Mouse (Mus musculus) intestine, embryonic 14.5 days (tissue): ENCODE measurements around the gene Rnf207. TPM values are rescaled to one million over a fixed set of nuclear protein-coding genes. Genes with fewer than 3 reads are reported as not detected.

ENCODE experiments used
- ATAC-seq: fragments of 200-750 bp; cut with Nextera tagmentation; replicated peaks from 2 replicates; pipeline ENCODE4 v1.8.0; 2017; ENCODE audit warnings: low read depth, moderate number of reproducible peaks, moderate TSS enrichment, moderate library complexity; ENCODE audit not compliant: low FRiP score, low TSS enrichment
- DNase-seq: peaks from one replicate; pipeline ENCODE4 v3.0.0-alpha.2; 2018; ENCODE audit warnings: low spot score
- H3K27ac ChIP-seq: fragments of 300-500 bp; sonication (generic); 2 replicates; pipeline ENCODE4 v1.5.1; 2014; ENCODE audit warnings: low read depth, mild to moderate bottlenecking, control low read depth
- H3K27me3 ChIP-seq: fragments of 300-500 bp; sonication (generic); replicated peaks from 2 replicates; pipeline ENCODE4 v1.6.1; 2014; ENCODE audit warnings: low read length, control low read depth; ENCODE audit not compliant: control insufficient read depth, insufficient read depth
- H3K36me3 ChIP-seq: fragments of 300-500 bp; sonication (generic); 2 replicates; pipeline ENCODE4 v1.6.1; 2014; ENCODE audit warnings: low read length, control low read depth; ENCODE audit not compliant: control insufficient read depth, insufficient read depth
- H3K4me1 ChIP-seq: fragments of 300-500 bp; sonication (generic); replicated peaks from 2 replicates; pipeline ENCODE4 v1.6.1; 2014; ENCODE audit warnings: low read length, control low read depth, mixed read lengths; ENCODE audit not compliant: control insufficient read depth, insufficient read depth
- H3K4me2 ChIP-seq: fragments of 300-500 bp; sonication (generic); 2 replicates; pipeline ENCODE4 v1.6.1; 2014; ENCODE audit warnings: low read length
- H3K4me3 ChIP-seq: fragments of 300-500 bp; sonication (generic); 2 replicates; pipeline ENCODE4 v1.5.1; 2014; ENCODE audit warnings: low read depth, low read length, control low read depth, mixed read lengths
- H3K9ac ChIP-seq: fragments of 300-500 bp; sonication (generic); 2 replicates; pipeline ENCODE4 v1.6.1; 2014; ENCODE audit warnings: mild to moderate bottlenecking, low read length
- H3K9me3 ChIP-seq: fragments of 300-500 bp; sonication (generic); 2 replicates; pipeline ENCODE4 v1.6.1; 2016; ENCODE audit warnings: low read length, control low read depth; ENCODE audit not compliant: control insufficient read depth
- WGBS: fragments of 180-500 bp; shearing (Covaris S2); extraction: QIAGEN DNeasy Blood & Tissue Kit; methylation state at CpG from one replicate; pipeline ENCODE4 v1.1.7; 2014; 5-methylcytosine and 5-hydroxymethylcytosine counted together
- polyA plus RNA-seq: library from polyadenylated mRNA; unstranded; fragments of >200 nt; fragmentation: Nextera tagmentation; extraction: Ambion mirVana; gene quantifications from 2 replicates; pipeline ENCODE4 v1.2.1, GENCODE M21; 2014

The Rnf207 gene
- polyA plus RNA-seq, 1 experiment from 2014 or later, result 1.8 TPM

DNA sequence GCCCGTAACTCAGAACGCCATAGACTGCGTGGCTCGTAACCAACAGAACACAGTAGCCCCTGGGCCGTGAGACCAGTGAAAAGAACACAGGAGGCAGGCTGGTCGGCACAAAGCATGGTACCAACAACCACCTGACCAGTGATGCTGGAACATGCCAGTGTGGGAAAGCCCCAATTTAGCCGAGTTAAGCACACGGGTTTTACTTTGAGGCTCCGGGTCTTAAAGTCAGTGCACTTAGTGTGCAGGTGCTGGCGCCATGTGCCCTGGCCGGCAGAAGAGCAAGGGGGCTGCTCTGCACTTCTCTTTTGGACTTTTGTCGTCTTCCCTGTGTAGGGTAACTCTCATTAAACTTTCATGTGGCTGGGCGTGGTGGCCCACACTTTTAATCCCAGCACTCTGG, 48.8 kb downstream of the Rnf207 start:
- ATAC-seq (no peak), DNase-seq (no peak)
- H3K9ac ChIP-seq, result no peak overlapping the region
- H3K27ac ChIP-seq, result no peak overlapping the region
- no peaks in the 10 kb centered on the region for H3K9me3 ChIP-seq
- H3K27me3 ChIP-seq, result peaks cover 1% of the 10 kb centered on the region; the same call in 1 of the 2 replicates
- H3K4me3 ChIP-seq, result no peak overlapping the region
- H3K4me2 ChIP-seq, result no peak overlapping the region
- no peaks in the 10 kb centered on the region for H3K36me3 ChIP-seq
- WGBS, result 90% methylated on average over 13 of the region's 13 CpGs
- H3K4me1 ChIP-seq, result peaks cover 20% of the 10 kb centered on the region

DNA sequence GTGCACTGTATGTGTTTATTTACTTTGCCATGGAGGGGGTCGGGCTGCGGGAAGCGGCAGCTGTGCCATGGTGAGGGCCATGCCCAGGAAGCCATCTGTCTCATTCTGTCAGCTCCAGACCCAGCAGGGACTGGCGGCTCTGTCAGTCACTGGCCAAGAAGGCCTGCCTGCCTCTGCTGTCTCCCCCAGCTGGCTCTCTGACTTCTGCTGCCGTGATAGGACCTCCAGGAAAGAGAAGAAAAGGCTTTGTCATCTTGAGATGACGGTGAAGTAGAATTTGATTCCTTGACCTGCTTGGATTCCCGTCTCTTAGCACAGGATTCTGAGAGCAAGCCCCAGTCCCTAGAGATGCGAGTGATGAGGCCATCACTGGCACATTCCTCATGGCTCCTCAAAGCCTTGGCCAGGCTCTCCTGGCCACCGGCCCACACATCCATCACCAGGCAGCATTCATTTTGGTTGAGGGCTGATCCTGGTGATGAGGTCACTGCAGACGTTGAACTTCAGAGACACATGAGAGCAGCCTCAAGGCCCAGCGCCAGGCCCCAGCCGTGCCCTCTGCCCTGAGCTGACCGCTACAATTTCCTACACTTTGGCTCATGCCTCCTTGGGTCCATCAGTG, 50.9 kb downstream of the Rnf207 start:
- no peak overlapping the region for H3K4me2 ChIP-seq

DNA sequence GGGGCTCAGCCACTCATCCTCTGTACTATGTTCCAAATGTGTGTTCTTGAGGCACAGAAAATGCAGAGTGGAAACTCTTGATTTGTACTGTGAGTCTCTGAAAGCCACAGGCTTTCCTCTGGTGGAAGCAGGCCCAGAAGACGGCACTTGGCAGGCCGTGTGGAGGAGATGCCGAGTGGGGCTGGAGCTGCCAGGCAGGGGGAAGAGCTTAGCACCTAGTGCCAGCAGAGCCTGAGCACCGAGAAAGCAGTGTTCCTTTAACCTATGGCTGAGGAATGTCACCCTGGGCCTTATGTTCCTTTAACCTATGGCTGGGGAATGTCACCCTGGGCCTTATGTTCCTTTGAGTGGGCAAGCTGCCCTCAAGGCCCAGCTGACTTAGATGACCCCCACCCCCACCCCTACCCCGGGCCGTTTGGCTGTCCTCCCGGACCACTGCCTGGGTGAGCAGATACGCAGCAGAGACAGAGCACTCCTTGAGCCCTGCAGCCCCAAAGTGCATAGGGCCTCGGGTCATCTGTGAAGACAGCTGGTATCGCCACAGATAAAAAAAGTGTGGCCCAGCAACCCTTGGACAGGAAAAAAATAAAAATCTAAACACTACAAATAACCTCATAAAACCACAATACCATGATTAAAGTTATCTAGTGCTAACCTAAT, 52.4 kb downstream of the Rnf207 start:
- no peaks in the 10 kb centered on the region for H3K4me1 ChIP-seq
- ATAC-seq, result no peak

More for the DNA sequence above, 50.9 kb downstream of the Rnf207 start:
- Histone ChIP-seq H3K36me3 (no peaks in the 10 kb centered on the region), H3K27me3 (no peaks in the 10 kb centered on the region), H3K27ac (no peak overlapping the region), H3K9me3 (no peaks in the 10 kb centered on the region), H3K4me3 (no peak overlapping the region), H3K9ac (no peak overlapping the region), H3K4me1 (peaks cover 5% of the 10 kb centered on the region)
- DNase-seq (no peak), ATAC-seq (no peak)
- WGBS, result 61% methylated on average over 13 of the region's 13 CpGs

DNA sequence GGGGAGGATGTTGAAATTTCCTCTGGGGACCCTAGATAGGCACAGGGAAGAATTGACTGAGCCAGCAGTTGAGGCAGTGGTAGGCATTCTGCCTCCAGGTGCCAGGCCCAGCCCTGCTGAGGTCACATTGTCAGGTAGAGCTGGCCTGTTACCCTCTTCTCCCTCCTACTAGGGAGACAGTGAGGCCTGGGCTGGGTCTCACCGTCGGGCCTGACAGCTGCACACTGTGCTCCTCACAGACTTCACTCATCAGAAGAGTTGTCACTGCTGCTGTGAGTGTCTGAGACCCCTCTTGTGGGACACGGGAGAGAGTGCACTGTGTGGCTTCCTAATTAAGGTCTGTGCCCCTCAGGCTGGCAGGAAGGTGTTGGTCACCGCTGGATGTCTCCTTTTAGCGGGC, 53.0 kb downstream of the Rnf207 start:
- Histone ChIP-seq H3K4me3 (no peak overlapping the region), H3K27ac (no peak overlapping the region), H3K9me3 (no peaks in the 10 kb centered on the region), H3K4me2 (no peak overlapping the region), H3K4me1 (no peaks in the 10 kb centered on the region), H3K9ac (no peak overlapping the region), H3K27me3 (no peaks in the 10 kb centered on the region), H3K36me3 (no peaks in the 10 kb centered on the region)
- 63% methylated on average over 5 of the region's 5 CpGs for WGBS
- DNase-seq (no peak), ATAC-seq (no peak)

More for the DNA sequence above, 52.4 kb downstream of the Rnf207 start:
- no peaks in the 10 kb centered on the region for H3K9me3 ChIP-seq
- WGBS, result 56% methylated on average over 10 of the region's 10 CpGs
- no peak overlapping the region for H3K4me3 ChIP-seq
- H3K9ac ChIP-seq, result no peak overlapping the region
- H3K36me3 ChIP-seq, result no peaks in the 10 kb centered on the region
- no peaks in the 10 kb centered on the region for H3K27me3 ChIP-seq
- H3K27ac ChIP-seq, result no peak overlapping the region
- H3K4me2 ChIP-seq, result no peak overlapping the region
- DNase-seq, result no peak

DNA sequence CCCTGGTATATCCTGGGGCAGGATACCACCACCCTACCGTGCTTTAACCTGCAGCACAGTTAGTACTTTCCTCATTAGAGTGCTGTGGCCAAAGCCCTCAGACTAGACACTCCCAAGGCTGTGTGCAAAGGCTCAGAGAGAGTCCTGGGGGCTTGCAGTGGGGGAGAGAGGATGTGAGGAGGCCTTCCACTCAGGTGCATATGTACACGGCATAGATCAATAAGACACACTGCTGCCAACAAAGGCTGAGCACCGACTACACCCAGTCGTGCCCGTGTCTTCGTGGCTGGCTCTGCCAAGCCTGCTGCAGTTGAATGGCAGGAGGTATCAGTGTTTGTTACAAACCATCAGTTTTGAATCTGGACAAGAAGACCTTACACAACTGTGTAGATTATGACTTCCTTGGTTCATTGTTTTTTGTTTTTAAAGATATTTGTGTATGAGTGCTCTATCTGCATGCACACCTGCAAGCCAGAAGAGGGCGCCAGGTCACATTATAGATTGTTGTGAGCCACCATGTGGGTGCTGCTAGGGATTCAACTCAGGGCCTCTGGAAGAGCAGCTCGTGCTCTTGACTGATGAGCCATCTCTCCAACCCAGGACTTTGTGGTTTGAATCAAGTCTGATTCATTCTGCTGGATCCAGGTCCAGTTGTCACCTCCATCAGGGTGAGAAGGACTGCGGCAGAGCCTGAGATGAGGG, 53.8 kb downstream of the Rnf207 start:
- H3K27ac ChIP-seq, result no peak overlapping the region

DNA sequence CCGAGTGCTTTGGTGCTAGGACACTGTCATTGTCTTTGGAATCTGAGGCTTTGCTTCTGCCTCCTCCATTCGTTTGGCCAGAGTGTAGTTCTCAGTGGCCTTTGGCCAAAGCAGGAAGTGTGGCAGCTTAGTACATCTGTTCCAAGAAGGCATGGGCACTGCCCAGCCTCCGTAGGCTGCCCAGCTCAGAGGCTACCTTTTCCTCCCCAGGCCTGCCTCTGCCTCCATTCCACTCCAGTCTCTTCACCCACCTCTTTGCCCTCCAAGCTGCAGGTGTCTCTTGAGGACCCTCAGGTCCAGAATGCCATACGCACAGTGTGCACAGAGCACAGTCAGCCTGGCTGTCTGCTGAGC, 54.6 kb downstream of the Rnf207 start:
- H3K9me3 ChIP-seq, result no peaks in the 10 kb centered on the region
- H3K36me3 ChIP-seq, result peaks cover 7% of the 10 kb centered on the region; the same call in 1 of the 2 replicates
- H3K9ac ChIP-seq, result no peak overlapping the region
- no peaks in the 10 kb centered on the region for H3K27me3 ChIP-seq
- H3K4me1 ChIP-seq, result no peaks in the 10 kb centered on the region
- DNase-seq (no peak), ATAC-seq (no peak)
- 59% methylated on average over 4 of the region's 4 CpGs for WGBS
- H3K4me3 ChIP-seq, result no peak overlapping the region
- H3K27ac ChIP-seq, result no peak overlapping the region
- H3K4me2 ChIP-seq, result no peak overlapping the region

More for the DNA sequence above, 53.8 kb downstream of the Rnf207 start:
- peaks cover 6% of the 10 kb centered on the region; the same call in 1 of the 2 replicates for H3K36me3 ChIP-seq
- no peak overlapping the region for H3K4me2 ChIP-seq
- ATAC-seq, result no peak
- no peaks in the 10 kb centered on the region for H3K4me1 ChIP-seq
- H3K9me3 ChIP-seq, result no peaks in the 10 kb centered on the region
- 89% methylated on average over 9 of the region's 9 CpGs for WGBS
- no peak for DNase-seq
- no peak overlapping the region for H3K4me3 ChIP-seq
- no peak overlapping the region for H3K9ac ChIP-seq
- H3K27me3 ChIP-seq, result no peaks in the 10 kb centered on the region

DNA sequence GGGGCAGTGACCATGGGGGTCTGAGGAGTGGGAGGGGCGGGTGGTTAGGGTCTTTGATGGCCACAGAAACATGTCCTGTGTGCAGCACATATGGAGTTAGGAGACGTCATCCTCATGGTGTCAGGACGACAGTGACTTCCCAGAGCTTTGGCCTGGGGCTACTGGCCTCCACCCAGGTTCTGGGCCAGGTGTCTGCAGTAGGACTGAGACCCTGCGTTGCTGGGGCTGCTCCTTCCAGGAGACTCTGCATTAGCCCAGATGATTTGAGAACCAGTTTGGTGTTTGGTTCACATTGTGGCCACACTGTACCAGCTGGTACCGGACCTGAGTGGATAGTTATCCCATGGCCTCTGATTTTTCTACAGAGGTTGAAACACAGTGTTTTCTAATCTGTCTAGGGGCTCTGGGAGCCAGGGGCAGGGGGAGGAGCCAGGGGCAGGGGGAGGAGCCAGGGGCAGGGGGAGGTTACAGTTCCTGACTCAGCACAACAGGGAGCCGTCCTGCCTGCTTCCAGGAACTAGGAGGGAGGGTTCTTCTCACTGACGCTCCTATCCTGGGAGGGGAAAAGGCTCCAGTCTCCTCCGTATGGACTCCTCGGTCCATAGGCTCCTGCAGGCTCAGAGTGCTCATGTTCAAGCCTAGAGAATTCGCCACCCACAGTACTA, 55.1 kb downstream of the Rnf207 start:
- Histone ChIP-seq H3K27ac (no peak overlapping the region), H3K4me1 (no peaks in the 10 kb centered on the region), H3K9ac (no peak overlapping the region), H3K9me3 (no peaks in the 10 kb centered on the region), H3K4me2 (no peak overlapping the region), H3K27me3 (no peaks in the 10 kb centered on the region), H3K4me3 (no peak overlapping the region), H3K36me3 (peaks cover 7% of the 10 kb centered on the region; the same call in 1 of the 2 replicates)
- WGBS, result 42% methylated on average over 10 of the region's 10 CpGs
- no peak for DNase-seq
- peak; percentile 47; the same call in 1 of the 2 replicates for ATAC-seq

DNA sequence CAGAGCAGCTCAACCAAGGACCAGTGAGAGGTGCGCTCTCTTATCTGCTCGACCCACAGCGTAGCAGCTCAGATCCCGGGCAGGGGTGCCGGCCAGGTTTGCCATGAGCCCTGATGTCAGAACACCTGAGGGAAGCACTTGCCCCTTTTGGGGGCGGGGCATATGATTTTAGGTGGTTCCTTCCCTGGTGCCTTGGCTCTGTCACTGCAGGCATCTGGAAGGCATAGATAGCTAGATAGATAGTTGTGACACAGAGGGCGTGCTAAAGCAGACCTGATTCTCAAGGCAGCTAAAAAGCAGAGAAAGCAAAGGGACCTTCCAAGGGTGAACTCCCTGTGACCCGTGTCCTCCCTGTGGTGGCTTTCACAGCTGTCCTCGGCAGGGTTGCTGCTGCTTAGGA, 55.7 kb downstream of the Rnf207 start:
- Histone ChIP-seq H3K4me2 (no peak overlapping the region), H3K4me3 (no peak overlapping the region), H3K9ac (no peak overlapping the region), H3K4me1 (no peaks in the 10 kb centered on the region), H3K27ac (no peak overlapping the region), H3K9me3 (no peaks in the 10 kb centered on the region), H3K36me3 (peaks cover 7% of the 10 kb centered on the region; the same call in 1 of the 2 replicates), H3K27me3 (no peaks in the 10 kb centered on the region)
- DNase-seq (no peak), ATAC-seq (no peak)
- 67% methylated on average over 9 of the region's 9 CpGs for WGBS
